Mouse (Mus musculus) C2C12 (cell line): ENCODE results near the gene Nbeal2.

Source experiments
- CTCF ChIP-seq: IDR thresholded peaks from one replicate; pipeline ENCODE4 v1.5.1; 2011; ENCODE audit not compliant: control insufficient read depth, insufficient read depth, insufficient read length
- MAX ChIP-seq: IDR thresholded peaks from one replicate; pipeline ENCODE4 v1.6.1; 2011; ENCODE audit warnings: mild to moderate bottlenecking, control low read depth

DNA sequence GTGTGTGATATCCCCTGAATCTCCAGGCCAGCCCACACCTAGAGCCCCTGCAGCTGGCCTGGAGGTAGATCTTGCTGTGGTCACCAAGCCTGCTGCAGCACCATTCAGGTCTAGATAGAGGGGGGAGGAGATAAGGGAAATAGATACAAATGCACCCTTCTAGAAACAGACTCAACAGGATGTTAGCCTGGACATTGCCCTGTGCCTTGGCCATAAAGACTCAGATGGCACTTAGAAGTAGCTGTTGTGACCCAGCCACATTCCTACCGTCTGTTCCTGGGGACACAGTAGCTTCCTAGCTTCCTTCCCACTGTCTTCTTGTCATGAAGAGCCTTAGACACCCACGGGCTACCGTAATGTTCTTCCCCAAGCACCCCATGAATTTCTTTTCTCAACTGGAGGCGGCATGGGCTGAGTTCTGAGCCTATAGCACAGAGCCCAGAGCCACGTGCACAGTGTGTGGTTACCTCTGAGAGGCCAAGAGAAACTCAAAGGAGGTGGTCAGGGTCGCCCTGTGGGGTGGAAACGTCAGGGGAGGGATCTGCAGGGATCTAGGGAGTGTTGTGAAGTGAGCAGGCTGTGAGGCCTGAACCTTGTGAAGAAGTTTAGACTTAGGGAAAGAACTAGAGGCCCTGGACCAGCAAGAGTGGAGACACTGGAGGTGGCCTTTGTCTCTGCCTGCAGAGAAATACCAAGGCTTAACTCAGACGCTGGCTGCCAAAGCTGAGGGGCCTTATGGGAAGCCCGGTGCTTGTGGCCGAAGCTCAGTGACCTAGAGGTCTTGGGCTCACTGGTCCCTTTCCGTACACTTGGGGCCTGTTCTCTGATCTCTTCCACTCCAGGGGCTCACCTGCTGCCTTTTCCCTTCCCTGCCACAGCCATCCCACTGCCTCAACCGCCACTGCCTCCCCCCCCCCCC lies 47.4 kb upstream of the Nbeal2 start:
- TF ChIP-seq CTCF (no peak), MAX (no peak)
